Mouse (Mus musculus) heart, postnatal 10 days (tissue): ENCODE results near the gene Dio2. TPM values are rescaled to one million over a fixed set of nuclear protein-coding genes. Genes with fewer than 3 reads are reported as not detected.

Experiments
- DNase-seq, 2 experiments: peaks; one replicate each; pipeline ENCODE4 v3.0.0; 2021
- intact Hi-C: fragments of 180-260 bp; cut with DNase I; formaldehyde crosslinking; loops from one replicate; pipeline ENCODE4 v1.15.1; 2025
- total RNA-seq, 2 experiments: library from RNA; stranded (reverse); gene quantifications; 2 replicates each; pipeline ENCODE4 v1.2.3; 2021

Gene Dio2
- 10 to 100 TPM in 1 of 2 experiments, 1 to 10 TPM in 1; 2.7 to 13.6 TPM for total RNA-seq

GRCm38 (mm10) chr12:90738388-90739223 is at the start of gene Dio2:
Dio2 (minus strand) TSS chr12:90738438.
- DNase-seq: peak; percentile 38 to 44
- intact Hi-C loops: loop anchor here (5.0 to 10.0 kb wide), 2 partner anchors 164 to 174 kb away; no protein-coding TSS in a partner anchor

GRCm38 (mm10) chr12:90781438-90781837 is 43.2 kb upstream of the Dio2 start:
- intact Hi-C loops: no loop called here
- no peak for DNase-seq

- DNase-seq: no peak
- intact Hi-C loops: no loop called here
These were observed 6.5 kb upstream of the Dio2 start for GRCm38 (mm10) chr12:90744752-90745151.

GRCm38 (mm10) chr12:90743633-90744032 is 5.4 kb upstream of the Dio2 start:
- intact Hi-C loops: no loop called here
- DNase-seq: no peak

- DNase-seq: peak; percentile 73 to 83
- intact Hi-C loops: loop anchor here (1.0 kb wide), 2 partner anchors 350 to 574 kb away; no protein-coding TSS in a partner anchor
These were observed 2.2 kb upstream of the Dio2 start for GRCm38 (mm10) chr12:90740468-90740867.

DNA sequence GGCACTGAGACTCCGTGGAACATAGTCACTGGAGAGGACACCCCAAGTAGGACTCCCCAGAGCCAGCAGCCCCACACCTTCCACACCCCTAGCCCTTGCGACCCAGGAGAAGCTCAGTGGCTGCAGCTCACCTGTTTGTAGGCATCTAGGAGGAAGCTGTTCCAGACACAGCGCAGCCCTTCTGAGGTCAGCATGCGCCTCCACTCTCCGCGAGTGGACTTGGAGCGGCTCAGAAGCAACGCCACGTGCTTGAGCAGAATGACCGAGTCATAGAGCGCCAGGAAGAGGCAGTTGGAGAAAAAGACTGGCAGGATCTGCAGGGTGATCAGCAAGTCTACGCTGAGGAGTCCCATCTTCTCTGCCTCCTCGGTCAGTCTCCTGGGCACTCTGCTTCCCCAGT is 306 bp downstream of the Dio2 start:
- intact Hi-C loops: loop anchor here (5.0 to 10.0 kb wide), 2 partner anchors 164 to 173 kb away; no protein-coding TSS in a partner anchor
- DNase-seq: peak; percentile 21 to 30

GRCm38 (mm10) chr12:90735447-90735846 is 2.8 kb downstream of the Dio2 start:
- intact Hi-C loops: loop anchor here (5.0 to 10.0 kb wide), 2 partner anchors 167 to 171 kb away; no protein-coding TSS in a partner anchor
- no peak for DNase-seq

DNA sequence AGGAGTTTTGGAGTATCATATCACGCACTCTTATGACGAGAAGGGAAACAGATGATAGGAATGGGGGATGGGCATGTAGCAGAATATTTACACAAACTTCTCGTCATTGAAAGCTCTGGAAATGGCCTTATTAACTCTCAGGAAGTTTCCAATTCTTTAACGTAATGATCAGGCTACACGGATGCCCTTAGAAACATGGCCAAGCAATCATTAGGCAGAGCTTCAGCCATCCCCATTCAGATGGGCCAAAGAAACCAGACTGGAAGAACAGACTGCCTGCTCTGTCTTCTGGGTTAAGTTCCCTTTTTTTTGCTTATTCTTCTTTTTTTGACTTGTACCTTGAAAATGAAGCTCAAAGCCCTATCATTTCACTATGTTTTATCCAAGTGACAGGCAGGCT is 3.7 kb downstream of the Dio2 start:
- no peak for DNase-seq
- intact Hi-C loops: loop anchor here (10.0 kb wide), 1 partner anchor 170 kb away; no protein-coding TSS in a partner anchor

DNA sequence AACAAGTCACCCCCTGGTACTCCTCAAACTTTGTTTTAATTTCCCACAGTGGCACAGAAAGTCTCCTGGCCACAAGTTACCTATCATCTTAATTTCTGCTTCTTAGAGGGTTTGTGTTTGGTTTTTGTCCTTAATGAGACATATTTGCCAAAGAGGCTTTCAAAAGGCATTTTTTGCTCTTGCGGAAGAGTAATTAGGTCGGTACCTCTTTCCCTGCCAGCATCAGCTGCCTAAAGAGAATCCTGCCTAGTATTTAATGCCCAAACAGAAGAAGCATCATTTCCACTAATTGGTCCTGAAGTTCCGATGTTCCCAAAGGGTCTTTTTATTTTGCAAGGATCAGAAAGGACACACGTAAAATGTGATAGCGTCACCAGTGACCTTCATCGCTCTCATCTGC is 4.5 kb downstream of the Dio2 start:
- DNase-seq: no peak
- intact Hi-C loops: loop anchor here (10.0 kb wide), 1 partner anchor 169 kb away; no protein-coding TSS in a partner anchor

DNA sequence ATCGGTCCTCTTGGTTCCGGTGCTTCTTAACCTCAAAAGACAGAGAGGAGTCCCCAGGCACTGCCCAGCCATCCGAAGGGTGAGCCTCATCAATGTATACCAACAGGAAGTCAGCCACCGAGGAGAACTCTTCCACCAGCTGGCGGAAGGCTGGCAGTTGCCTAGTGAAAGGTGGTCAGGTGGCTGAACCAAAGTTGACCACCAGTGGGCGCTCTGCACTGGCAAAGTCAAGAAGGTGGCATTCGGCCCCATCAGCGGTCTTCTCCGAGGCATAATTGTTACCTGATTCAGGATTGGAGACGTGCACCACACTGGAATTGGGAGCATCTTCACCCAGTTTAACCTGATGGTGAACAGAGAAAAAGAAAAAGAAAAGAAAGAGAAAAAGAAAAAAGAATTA is 8.6 kb downstream of the Dio2 start:
- intact Hi-C loops: loop anchor here (1.0 to 10.0 kb wide), 2 partner anchors 165 to 585 kb away; no protein-coding TSS in a partner anchor

DNA sequence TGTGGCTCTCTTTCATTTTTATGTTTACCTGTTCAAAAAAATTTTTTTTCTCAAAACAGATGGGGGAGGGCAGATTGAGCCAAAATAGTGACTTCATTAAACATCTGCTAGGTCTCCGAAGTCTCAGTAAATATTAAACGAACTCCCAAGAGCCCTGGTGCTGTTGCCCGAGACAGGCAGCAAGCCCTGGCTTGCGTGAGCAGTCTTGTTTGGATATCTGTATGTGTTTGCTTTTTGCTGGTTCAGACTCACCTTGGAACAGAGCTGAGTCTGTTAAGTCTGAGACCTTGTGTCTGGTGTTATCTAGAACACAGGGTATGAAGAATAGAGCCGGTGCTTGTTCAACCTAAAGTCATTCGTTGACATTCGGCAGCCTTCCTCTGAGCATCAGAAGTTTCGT is 13.1 kb downstream of the Dio2 start:
- DNase-seq: no peak
- intact Hi-C loops: no loop called here

More for the DNA sequence above, 8.6 kb downstream of the Dio2 start:
- DNase-seq: peak; percentile 65 to 82

DNA sequence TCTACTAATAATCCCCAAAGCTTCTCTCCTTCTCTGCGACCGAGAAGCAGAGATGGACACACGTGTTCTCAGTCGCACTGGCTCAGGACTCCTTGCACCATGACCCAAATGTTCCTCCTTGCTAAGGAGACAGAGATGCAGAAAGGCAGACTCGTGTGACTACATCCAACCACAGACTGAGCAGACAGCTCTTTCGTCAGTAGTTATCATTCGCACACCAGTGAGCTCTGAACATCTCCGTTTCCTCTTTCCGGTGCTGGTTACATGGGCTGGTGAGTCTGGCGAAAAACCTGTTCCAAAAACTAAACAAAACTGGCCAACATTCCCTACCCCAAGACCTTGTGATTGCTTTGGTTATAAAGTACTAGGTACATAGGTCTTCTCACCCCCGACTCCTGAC is 13.6 kb downstream of the Dio2 start:
- intact Hi-C loops: no loop called here
- DNase-seq: no peak

GRCm38 (mm10) chr12:90694135-90694534 is 44.1 kb downstream of the Dio2 start:
- intact Hi-C loops: no loop called here
- no peak for DNase-seq
